Mouse (Mus musculus): ENCODE results near the gene Rab22a.

GRCm38 (mm10) chr2:173685781-173686361, 26.3 kb downstream of the Rab22a start:
- TF ChIP-seq CTCF (IDR thresholded peaks at IDR 0.05; ENCODE audit: low read depth), result no peak
- TF ChIP-seq EP300 (IDR thresholded peaks at IDR 0.05; ENCODE audit: low read depth), result no peak

Data from liver, postnatal 0 days (tissue).